Mouse (Mus musculus): ENCODE data around the gene Slc9a6. TPM values are rescaled to one million over a fixed set of nuclear protein-coding genes. Genes with fewer than 3 reads are reported as not detected.

Slc9a6 gene
- polyA plus RNA-seq, 1 experiment from 2014 or later = 11.8 TPM

- ATAC-seq (ENCODE audit: borderline replicate concordance, extremely low read depth, low FRiP score, low TSS enrichment) = no peak
- no peak overlapping the region for H3K4me2 ChIP-seq
- peaks cover 5% of the 10 kb centered on the region; the same call in 1 of the 2 replicates for H3K4me1 ChIP-seq
- WGBS = 65% methylated on average over 5 of the region's 5 CpGs
- H3K9me3 ChIP-seq = no peaks in the 10 kb centered on the region
- H3K9ac ChIP-seq = no peak overlapping the region
- H3K27ac ChIP-seq = peak overlapping the region; percentile 79
- H3K36me3 ChIP-seq = no peaks in the 10 kb centered on the region
- H3K27me3 ChIP-seq = no peaks in the 10 kb centered on the region
- no peak overlapping the region for H3K4me3 ChIP-seq
These were observed 58.5 kb downstream of the Slc9a6 start for GRCm38 (mm10) chrX:56668051-56668450.

- ATAC-seq (ENCODE audit: borderline replicate concordance, extremely low read depth, low FRiP score, low TSS enrichment) = no peak
- H3K27ac ChIP-seq = peak overlapping the region; percentile 79; the same call in 1 of the 2 replicates
- H3K27me3 ChIP-seq = no peaks in the 10 kb centered on the region
- 90% methylated on average over 3 of the region's 3 CpGs for WGBS
- H3K4me3 ChIP-seq = no peak overlapping the region
- peaks cover 5% of the 10 kb centered on the region; the same call in 1 of the 2 replicates for H3K4me1 ChIP-seq
- H3K9ac ChIP-seq = no peak overlapping the region
- no peaks in the 10 kb centered on the region for H3K36me3 ChIP-seq
- H3K4me2 ChIP-seq = no peak overlapping the region
- H3K9me3 ChIP-seq = no peaks in the 10 kb centered on the region
These were observed 58.9 kb downstream of the Slc9a6 start for GRCm38 (mm10) chrX:56668501-56668900.

- Histone ChIP-seq H3K4me2 (no peak overlapping the region), H3K27ac (no peak overlapping the region), H3K36me3 (no peaks in the 10 kb centered on the region), H3K4me3 (no peak overlapping the region), H3K9me3 (no peaks in the 10 kb centered on the region), H3K27me3 (no peaks in the 10 kb centered on the region), H3K9ac (no peak overlapping the region), H3K4me1 (no peaks in the 10 kb centered on the region)
- 62% methylated on average over 6 of the region's 6 CpGs for WGBS
- ATAC-seq (ENCODE audit: borderline replicate concordance, extremely low read depth, low FRiP score, low TSS enrichment) = peak; percentile 80; the same call in 1 of the 2 replicates
These were observed 66.0 kb downstream of the Slc9a6 start for GRCm38 (mm10) chrX:56675556-56675955.

GRCm38 (mm10) chrX:56677736-56678135 is 68.2 kb downstream of the Slc9a6 start:
- Histone ChIP-seq H3K27ac (no peak overlapping the region), H3K9me3 (no peaks in the 10 kb centered on the region), H3K27me3 (no peaks in the 10 kb centered on the region), H3K9ac (no peak overlapping the region), H3K4me3 (no peak overlapping the region), H3K4me1 (no peaks in the 10 kb centered on the region), H3K4me2 (no peak overlapping the region), H3K36me3 (no peaks in the 10 kb centered on the region)
- WGBS = 67% methylated on average over 6 of the region's 6 CpGs
- ATAC-seq (ENCODE audit: borderline replicate concordance, extremely low read depth, low FRiP score, low TSS enrichment) = no peak

- ATAC-seq (ENCODE audit: borderline replicate concordance, extremely low read depth, low FRiP score, low TSS enrichment) = no peak
- Histone ChIP-seq H3K9me3 (no peaks in the 10 kb centered on the region), H3K27ac (no peak overlapping the region), H3K4me3 (no peak overlapping the region), H3K36me3 (no peaks in the 10 kb centered on the region), H3K27me3 (no peaks in the 10 kb centered on the region), H3K9ac (no peak overlapping the region), H3K4me1 (no peaks in the 10 kb centered on the region), H3K4me2 (no peak overlapping the region)
- 72% methylated on average over 6 of the region's 6 CpGs for WGBS
These were observed 69.5 kb downstream of the Slc9a6 start for GRCm38 (mm10) chrX:56679066-56679465.

- ATAC-seq (ENCODE audit: borderline replicate concordance, extremely low read depth, low FRiP score, low TSS enrichment) = no peak
- Histone ChIP-seq H3K4me1 (no peaks in the 10 kb centered on the region), H3K4me2 (no peak overlapping the region)
These were observed 72.7 kb downstream of the Slc9a6 start for GRCm38 (mm10) chrX:56682156-56682720.

GRCm38 (mm10) chrX:56683521-56683920 is 74.0 kb downstream of the Slc9a6 start:
- no peak overlapping the region for H3K9ac ChIP-seq
- no peaks in the 10 kb centered on the region for H3K36me3 ChIP-seq
- 56% methylated on average over 10 of the region's 10 CpGs for WGBS
- H3K4me1 ChIP-seq = no peaks in the 10 kb centered on the region
- H3K4me3 ChIP-seq = no peak overlapping the region
- H3K4me2 ChIP-seq = no peak overlapping the region
- H3K27me3 ChIP-seq = no peaks in the 10 kb centered on the region
- peak; percentile 31; the same call in 1 of the 2 replicates for ATAC-seq (ENCODE audit: borderline replicate concordance, extremely low read depth, low FRiP score, low TSS enrichment)
- no peaks in the 10 kb centered on the region for H3K9me3 ChIP-seq
- 0 out of 2 replicates have a peak overlapping the region, but pooled peaks have one; percentile 24 for H3K27ac ChIP-seq

More at GRCm38 (mm10) chrX:56682156-56682720, 72.7 kb downstream of the Slc9a6 start:
- Histone ChIP-seq H3K27me3 (no peaks in the 10 kb centered on the region), H3K4me3 (no peak overlapping the region), H3K9ac (no peak overlapping the region), H3K9me3 (no peaks in the 10 kb centered on the region), H3K27ac (no peak overlapping the region), H3K36me3 (no peaks in the 10 kb centered on the region)
- WGBS = 43% methylated on average over 1 of the region's 1 CpGs

GRCm38 (mm10) chrX:56692554-56692953 is 83.0 kb downstream of the Slc9a6 start:
- Histone ChIP-seq H3K27ac (no peak overlapping the region), H3K36me3 (no peaks in the 10 kb centered on the region), H3K4me1 (no peaks in the 10 kb centered on the region), H3K4me2 (no peak overlapping the region), H3K9ac (no peak overlapping the region), H3K27me3 (no peaks in the 10 kb centered on the region), H3K4me3 (no peak overlapping the region), H3K9me3 (no peaks in the 10 kb centered on the region)
- no peak for ATAC-seq (ENCODE audit: borderline replicate concordance, extremely low read depth, low FRiP score, low TSS enrichment)
- 84% methylated on average over 6 of the region's 6 CpGs for WGBS

GRCm38 (mm10) chrX:56694539-56694938 is 85.0 kb downstream of the Slc9a6 start:
- H3K36me3 ChIP-seq = no peaks in the 10 kb centered on the region
- no peaks in the 10 kb centered on the region for H3K9me3 ChIP-seq
- H3K9ac ChIP-seq = no peak overlapping the region
- 67% methylated on average over 2 of the region's 2 CpGs for WGBS
- no peak overlapping the region for H3K4me3 ChIP-seq
- H3K27ac ChIP-seq = no peak overlapping the region
- H3K4me1 ChIP-seq = no peaks in the 10 kb centered on the region
- no peak for ATAC-seq (ENCODE audit: borderline replicate concordance, extremely low read depth, low FRiP score, low TSS enrichment)
- no peak overlapping the region for H3K4me2 ChIP-seq
- H3K27me3 ChIP-seq = no peaks in the 10 kb centered on the region

GRCm38 (mm10) chrX:56697199-56697780 is 87.7 kb downstream of the Slc9a6 start:
- 54% methylated on average over 6 of the region's 6 CpGs for WGBS
- Histone ChIP-seq H3K4me3 (no peak overlapping the region), H3K4me1 (no peaks in the 10 kb centered on the region), H3K27ac (peak overlapping the region; percentile 11; the same call in 1 of the 2 replicates), H3K9me3 (no peaks in the 10 kb centered on the region), H3K9ac (no peak overlapping the region), H3K27me3 (no peaks in the 10 kb centered on the region), H3K4me2 (no peak overlapping the region), H3K36me3 (no peaks in the 10 kb centered on the region)
- ATAC-seq (ENCODE audit: borderline replicate concordance, extremely low read depth, low FRiP score, low TSS enrichment) = peak; percentile 73

GRCm38 (mm10) chrX:56697886-56698285 is 88.3 kb downstream of the Slc9a6 start:
- Histone ChIP-seq H3K27ac (peak overlapping the region; percentile 63), H3K36me3 (no peaks in the 10 kb centered on the region), H3K27me3 (no peaks in the 10 kb centered on the region), H3K4me3 (no peak overlapping the region), H3K9ac (no peak overlapping the region), H3K9me3 (no peaks in the 10 kb centered on the region), H3K4me1 (no peaks in the 10 kb centered on the region), H3K4me2 (no peak overlapping the region)
- no peak for ATAC-seq (ENCODE audit: borderline replicate concordance, extremely low read depth, low FRiP score, low TSS enrichment)
- 66% methylated on average over 4 of the region's 4 CpGs for WGBS

GRCm38 (mm10) chrX:56701261-56701660 is 91.7 kb downstream of the Slc9a6 start:
- ATAC-seq (ENCODE audit: borderline replicate concordance, extremely low read depth, low FRiP score, low TSS enrichment) = no peak
- Histone ChIP-seq H3K9me3 (no peaks in the 10 kb centered on the region), H3K27me3 (no peaks in the 10 kb centered on the region), H3K4me2 (no peak overlapping the region), H3K27ac (no peak overlapping the region), H3K36me3 (no peaks in the 10 kb centered on the region), H3K9ac (no peak overlapping the region), H3K4me1 (no peaks in the 10 kb centered on the region), H3K4me3 (no peak overlapping the region)
- WGBS = 76% methylated on average over 3 of the region's 3 CpGs

All from lung, embryonic 15.5 days (tissue).